ENCODE assay signal across 26 mouse cellular contexts in the genomic region with DNA sequence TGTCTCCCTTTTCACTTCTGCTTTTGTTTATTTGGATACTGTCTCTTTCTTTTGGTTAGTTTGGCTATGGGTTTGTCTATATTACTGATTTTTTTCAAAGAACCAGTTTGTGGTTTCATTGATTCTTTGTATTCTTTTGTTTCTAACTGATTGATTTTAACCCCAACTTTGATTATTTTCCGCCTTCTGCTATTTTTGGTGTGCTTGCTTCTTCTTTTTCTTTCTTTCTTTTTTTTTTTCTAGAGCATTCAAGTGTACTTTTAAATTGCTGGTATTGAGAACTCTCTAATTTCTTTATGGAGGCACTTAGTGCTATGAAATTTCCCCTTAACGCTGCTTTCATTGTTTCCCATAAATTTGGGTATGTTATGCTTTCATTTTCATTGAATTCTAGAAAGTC.
"Had no signal": no experiment of that assay in that cellular context is flagged by ENCODE, and none has a peak within 500 bp of the region (broad histone marks: within the 10 kb centered on the region; RNA-seq: fewer than 3 reads in every experiment).

No protein-coding gene starts in this region.

- H3K4me1 ChIP-seq: embryonic facial prominence, embryonic 10.5 days; embryonic facial prominence, embryonic 12.5 days; embryonic facial prominence, embryonic 13.5 days; embryonic facial prominence, embryonic 15.5 days; forebrain, embryonic 10.5 days; forebrain, embryonic 12.5 days; forebrain, embryonic 13.5 days; forebrain, embryonic 15.5 days had no signal

- H3K9ac ChIP-seq: embryonic facial prominence, embryonic 12.5 days; embryonic facial prominence, embryonic 13.5 days; embryonic facial prominence, embryonic 15.5 days; forebrain, embryonic 12.5 days; forebrain, embryonic 13.5 days; forebrain, embryonic 15.5 days; forebrain, postnatal 0 days had no signal

- H3K27ac ChIP-seq: embryonic facial prominence, embryonic 10.5 days; embryonic facial prominence, embryonic 12.5 days; embryonic facial prominence, embryonic 13.5 days; embryonic facial prominence, embryonic 15.5 days; forebrain, embryonic 10.5 days; forebrain, embryonic 12.5 days; forebrain, embryonic 13.5 days; forebrain, embryonic 15.5 days; gastrocnemius, adult 2 months; heart, adult 2 months had no signal

- ATAC-seq: forebrain, embryonic 13.5 days; forebrain, embryonic 14.5 days; forebrain, embryonic 15.5 days; forebrain, embryonic 16.5 days; forebrain, postnatal 0 days had no signal

- H3K36me3 ChIP-seq: embryonic facial prominence, embryonic 10.5 days; embryonic facial prominence, embryonic 12.5 days; embryonic facial prominence, embryonic 13.5 days; embryonic facial prominence, embryonic 15.5 days; forebrain, embryonic 10.5 days; forebrain, embryonic 12.5 days; forebrain, embryonic 15.5 days had no signal

- H3K4me3 ChIP-seq: embryonic facial prominence, embryonic 10.5 days; embryonic facial prominence, embryonic 12.5 days; embryonic facial prominence, embryonic 13.5 days; embryonic facial prominence, embryonic 15.5 days; erythroblast, embryonic 14.5 days; forebrain, embryonic 10.5 days; forebrain, embryonic 12.5 days; forebrain, embryonic 13.5 days; forebrain, embryonic 15.5 days; gastrocnemius, adult 2 months; heart, adult 2 months had no signal

- H3K9me3 ChIP-seq: embryonic facial prominence, embryonic 10.5 days; embryonic facial prominence, embryonic 12.5 days; embryonic facial prominence, embryonic 13.5 days; embryonic facial prominence, embryonic 15.5 days; forebrain, embryonic 12.5 days; forebrain, embryonic 13.5 days; forebrain, embryonic 15.5 days had no signal

- DNase-seq: cerebellum, adult 9-11 months; cerebellum, postnatal 10 days; cerebellum, postnatal 14 days; cerebellum, postnatal 25 days; cerebellum, postnatal 36 days; embryo, embryonic 11 days; forebrain, postnatal 0 days; gastrocnemius, adult 2 months; gastrocnemius, postnatal 10 days; gastrocnemius, postnatal 14 days; gastrocnemius, postnatal 25 days; gastrocnemius, postnatal 36 days; heart, adult 11 months; heart, adult 18-20 months; heart, adult 2 months had no signal

- H3K27me3 ChIP-seq: embryonic facial prominence, embryonic 12.5 days; embryonic facial prominence, embryonic 13.5 days; embryonic facial prominence, embryonic 15.5 days; forebrain, embryonic 12.5 days; forebrain, embryonic 13.5 days; forebrain, embryonic 15.5 days had no signal

- H3K4me2 ChIP-seq: embryonic facial prominence, embryonic 12.5 days; embryonic facial prominence, embryonic 13.5 days; embryonic facial prominence, embryonic 15.5 days; forebrain, embryonic 12.5 days; forebrain, embryonic 13.5 days; forebrain, embryonic 15.5 days had no signal
